Mouse (Mus musculus) cerebellum, postnatal 4 days (tissue): Measurements from ENCODE around the gene Calm1.
A peak's percentile ranks its signal among the peaks of the same experiment; 100 is the strongest.
"Not testable (repeated sequence)": the region's sequence is repeated elsewhere in the genome, so short reads cannot be mapped to it uniquely, and the experiment has no call there.

Experiments used
- DNase-seq, 2 experiments: peaks; one replicate each; pipeline ENCODE4 v3.0.0; 2022; ENCODE audit warnings: low spot score in 2 of 2, mixed read lengths in 1 of 2

Calm1 gene

DNA sequence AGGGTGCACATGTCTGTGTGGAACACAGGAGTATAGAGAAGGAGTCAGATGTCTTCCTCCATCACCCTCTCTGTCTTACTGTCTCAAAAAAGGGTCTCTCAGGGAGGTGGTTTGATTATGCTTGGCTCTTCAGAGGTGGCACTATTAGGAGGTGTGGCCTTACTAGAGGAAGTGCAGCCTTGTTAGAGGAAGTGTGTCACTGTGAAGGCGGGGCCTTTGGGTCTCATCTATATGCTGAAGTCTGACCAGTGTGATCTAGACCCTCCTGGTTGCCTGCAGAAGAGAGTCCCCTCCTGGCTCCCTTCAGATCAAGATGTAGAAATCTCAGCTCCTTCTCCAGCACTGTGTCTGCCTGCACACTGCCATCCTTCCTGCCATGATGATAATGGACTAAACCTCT lies 5.1 kb upstream of the Calm1 start:
- DNase-seq: no peak

DNA sequence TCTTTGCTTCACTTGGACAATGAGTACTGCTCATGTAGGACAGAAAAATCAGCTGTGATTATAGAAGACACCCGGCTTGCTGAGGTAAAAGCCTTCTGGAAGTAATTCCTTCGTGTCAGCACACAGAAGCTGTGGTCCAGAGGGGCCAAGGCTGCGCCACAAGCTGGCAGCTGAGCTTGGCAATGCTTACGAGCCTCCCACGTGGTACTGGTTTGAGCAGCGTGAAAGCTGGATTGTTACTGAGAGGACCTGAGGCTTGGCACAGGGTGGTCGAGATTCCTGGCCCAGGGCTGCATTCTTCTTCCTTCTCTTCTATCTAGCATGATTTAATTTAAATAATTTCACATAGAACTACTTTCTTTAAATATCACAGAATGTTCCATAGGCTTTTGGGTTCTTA lies 2.4 kb upstream of the Calm1 start:
- DNase-seq: no peak

DNA sequence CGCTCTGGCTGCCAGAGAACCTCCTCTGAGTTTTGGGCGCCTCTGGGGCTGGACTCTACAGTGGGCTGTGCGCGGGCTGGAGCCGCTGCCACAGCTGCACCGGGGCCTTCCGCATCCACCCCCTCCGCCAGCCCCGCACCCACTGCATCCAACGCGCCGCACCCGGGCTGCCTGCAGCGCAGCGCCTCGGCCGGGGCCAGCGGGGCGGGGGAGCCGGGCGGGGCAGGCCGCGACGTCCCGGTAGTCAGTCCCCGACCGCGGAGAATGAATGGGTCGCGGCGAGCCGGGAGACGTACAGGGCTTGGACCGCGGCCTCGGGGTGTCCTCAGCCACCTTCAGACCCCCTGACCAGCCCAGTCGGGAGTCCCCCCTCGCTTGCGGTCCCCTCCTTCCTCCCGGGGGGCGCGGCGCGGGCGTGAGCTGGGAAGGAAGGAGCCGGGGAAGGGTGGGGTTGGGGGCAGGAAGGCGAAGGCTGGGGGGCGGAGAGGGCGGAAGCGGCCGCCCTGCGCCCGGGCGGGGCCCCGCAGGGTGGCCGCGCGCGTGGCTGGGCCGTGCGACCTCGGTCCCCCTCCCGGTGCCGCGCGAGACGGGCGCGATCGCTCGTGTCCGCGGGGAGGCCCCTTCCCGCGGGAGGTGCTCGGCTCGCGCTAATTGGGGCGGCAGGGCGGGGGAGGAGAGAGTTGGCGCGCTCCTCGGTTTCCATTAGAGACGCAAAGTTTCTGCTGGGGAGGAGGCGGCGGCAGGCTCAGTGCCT lies 833 bp downstream of the Calm1 start:
- DNase-seq: peak; percentile 43 to 51

DNA sequence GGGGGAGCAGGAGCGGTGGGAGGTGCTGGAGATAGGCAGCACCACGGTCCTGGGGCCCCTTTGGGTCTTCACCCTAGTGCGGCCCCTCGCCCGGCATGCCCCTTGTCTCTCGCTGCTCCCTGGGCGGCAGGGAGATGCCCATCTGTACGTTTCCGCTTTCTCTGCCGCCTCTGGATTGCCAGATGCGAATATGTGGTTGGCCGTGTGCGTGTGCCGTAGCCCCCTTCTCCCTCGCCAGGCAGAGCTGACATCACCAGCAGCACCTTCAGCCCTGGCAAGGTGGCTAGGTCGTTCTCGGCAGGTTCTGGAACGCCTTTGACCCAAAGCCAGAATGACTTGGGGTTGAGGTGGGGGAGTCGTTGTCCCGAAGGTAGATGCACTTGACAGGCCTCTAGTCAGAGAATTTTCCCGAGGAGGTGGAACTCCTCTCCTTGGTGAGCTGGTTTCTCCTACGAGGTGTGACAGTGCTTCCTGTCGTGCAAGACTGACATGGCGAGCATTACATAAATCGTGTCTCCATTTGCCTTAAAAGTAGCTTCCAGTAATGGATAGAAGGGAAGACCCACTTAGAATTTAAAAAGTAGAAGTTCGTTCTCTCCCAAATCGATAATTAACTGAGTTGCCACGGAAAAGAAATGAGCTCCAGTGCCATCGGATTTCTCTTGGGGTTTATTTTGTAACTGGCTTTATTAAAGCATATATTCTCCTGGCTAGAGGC lies 1.6 kb downstream of the Calm1 start:
- peak in 1 of 2 experiments; percentile 23 for DNase-seq

DNA sequence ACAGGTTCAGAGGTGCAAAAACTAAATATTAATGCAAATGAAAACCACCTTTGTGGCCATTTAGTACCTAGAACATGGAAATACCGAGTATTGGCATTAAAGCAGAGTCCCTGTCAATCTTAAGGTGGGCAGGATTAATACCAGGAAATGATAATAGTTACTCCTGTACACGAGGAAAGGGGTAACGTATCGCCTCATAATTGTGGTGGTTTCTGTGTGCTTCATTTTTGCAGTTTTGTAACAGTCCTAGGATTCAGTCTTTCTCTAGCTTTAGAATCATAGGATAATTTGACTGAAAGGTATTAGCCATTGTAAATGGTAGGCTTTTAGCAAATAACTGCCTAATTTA lies 2.1 kb downstream of the Calm1 start:
- DNase-seq: no peak

DNA sequence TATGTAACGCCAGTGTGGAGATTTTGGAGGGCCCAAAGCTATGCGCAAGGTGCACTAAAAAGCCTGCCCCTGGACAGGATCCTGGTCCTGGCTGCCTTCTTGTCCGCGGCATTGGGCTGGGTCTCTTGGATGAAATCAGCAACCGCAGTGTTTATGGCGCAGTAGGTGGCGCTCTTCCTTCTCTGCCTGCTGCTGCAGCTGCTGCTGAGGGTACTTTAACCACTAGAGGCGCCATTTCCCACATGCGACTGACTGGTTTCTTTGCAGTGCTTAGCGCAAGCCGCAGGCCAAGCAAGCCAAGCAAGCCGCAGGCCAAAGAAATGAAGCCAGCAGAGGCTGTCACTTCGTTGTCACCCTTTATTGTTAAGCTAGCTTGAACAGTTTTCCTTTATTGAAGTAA lies 2.6 kb downstream of the Calm1 start:
- DNase-seq: peak; percentile 87 to 96

DNA sequence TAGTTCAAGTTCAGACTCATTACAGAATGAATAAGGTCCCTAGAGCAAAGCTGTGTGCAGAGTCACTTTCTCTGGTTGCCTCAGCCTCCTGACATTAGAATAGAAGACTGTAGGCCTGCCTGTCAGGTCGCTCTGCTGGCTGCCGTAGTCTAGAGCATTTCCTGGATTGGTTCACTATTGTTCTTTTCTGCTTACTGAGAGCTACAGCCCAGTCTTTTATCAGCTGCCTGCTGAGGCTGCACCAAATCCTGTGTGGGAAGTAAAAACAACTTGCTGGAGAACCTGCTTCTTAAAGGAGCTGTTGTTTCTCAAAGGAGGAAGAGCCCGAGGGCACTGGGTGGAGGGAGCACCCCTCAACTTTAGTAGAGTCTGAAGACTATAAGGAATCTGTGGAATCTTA lies 4.5 kb downstream of the Calm1 start:
- no peak for DNase-seq

DNA sequence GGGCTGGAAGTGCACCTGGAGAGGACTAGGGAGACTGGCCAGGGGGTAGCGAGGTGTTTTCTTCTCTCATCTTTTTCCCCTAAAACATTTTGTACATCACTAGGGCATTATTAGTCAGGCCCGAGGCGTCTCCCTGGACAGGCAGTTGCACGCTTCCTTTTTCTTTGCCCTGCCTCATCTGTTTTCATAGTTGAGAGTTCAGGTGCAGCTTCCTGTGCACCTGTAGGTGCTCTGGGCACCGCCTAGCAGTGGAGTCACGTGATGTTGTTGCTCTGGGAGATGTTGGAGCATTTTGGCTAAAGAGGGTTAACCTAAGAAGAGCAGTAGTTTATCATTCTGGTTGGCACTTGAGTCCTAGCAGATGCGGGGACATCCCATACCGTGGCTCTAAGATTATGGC lies 5.9 kb downstream of the Calm1 start:
- no peak for DNase-seq

DNA sequence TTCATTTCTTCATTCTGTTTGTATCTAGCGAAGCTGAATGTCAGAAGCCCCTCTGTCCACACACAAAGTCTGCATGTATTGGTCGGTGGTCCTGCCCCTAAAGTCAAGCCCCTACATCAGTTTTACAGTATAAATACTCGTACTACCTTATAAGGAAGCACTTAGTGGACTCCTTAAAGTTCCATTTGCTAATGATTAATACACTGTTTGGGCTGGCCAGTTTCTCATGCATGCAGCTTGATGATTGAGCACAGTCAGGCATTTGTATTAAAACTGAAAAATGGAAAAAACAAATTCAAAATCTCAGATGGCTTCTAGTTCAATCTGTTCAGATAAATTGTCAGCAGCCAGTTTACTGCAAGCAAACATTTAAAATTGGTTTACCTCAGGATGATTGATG lies 7.3 kb downstream of the Calm1 start:
- DNase-seq: no peak

DNA sequence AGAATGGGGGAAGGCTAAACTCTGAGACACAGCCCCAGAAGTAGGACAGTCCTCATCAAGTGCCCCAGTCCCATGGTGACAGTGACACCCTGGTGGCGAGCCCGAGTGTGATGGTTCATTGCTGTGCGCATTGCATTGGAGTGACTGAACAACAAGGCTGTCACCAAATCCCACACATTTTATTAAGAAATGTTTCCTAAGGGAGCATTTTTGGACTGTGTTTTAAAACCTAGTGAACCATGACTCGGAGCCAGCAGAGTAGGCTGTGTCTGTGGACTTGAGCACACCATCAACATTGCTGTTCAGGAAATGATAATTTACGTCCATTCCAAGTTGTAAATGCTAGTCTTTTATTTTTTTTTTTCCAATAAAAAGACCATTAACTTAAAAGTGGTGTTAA lies 7.7 kb downstream of the Calm1 start:
- DNase-seq: no peak

DNA sequence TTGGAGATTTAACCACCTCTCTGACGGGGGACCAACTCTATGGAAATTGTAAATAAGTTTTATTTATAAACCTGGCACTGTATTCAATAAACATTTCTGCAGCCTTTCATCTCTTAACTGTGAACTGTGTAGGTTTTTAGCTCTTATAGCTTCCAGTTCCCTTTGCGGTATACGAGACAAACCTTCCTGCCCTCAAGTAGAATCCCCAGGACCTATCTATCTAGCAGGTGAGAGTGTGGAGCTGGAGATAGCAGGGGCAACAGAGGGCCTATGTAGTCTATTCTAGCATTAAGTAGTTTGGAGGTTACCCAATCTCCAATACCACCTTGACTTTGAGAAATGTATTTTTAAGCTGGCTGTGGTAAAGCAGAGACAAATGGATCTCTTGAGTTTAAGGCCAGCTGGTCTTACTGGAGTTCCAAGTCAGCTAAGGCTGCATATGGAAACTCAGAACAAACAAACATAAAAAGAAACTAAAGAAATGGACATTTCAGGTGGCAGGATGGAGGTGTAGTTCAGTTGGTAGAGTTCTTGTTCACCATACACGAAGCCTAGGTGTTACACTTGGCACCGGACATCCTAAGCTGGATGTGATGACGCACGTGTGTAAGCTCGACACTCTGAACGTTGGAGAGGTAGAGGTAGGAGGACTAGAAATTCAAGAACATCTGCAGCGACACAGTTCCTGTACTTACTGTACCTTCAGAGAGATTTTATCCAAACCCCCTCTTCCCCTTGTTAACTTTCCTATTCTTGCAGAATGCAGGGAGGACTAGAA lies 10.7 kb downstream of the Calm1 start:
- DNase-seq: no peak

DNA sequence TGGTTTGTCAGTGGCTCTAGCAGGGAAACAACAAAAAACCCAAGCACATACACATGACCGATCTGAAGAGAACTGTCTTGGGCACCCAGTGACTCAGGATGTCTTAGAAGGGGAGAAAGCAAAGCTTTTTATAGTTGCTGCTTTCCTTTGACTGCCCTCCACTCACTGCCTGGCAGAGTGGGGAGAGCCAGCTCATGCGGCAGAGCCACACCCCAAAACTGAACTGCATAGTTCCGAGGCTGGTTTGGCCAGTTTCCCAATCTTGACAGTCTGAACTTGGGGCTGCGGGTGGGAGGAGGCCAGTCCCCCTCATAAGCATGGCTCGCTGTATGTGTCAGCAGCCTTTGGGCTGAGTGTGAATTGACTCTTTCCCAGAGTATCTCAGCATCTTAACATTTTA lies 11.7 kb downstream of the Calm1 start:
- DNase-seq: no peak

DNA sequence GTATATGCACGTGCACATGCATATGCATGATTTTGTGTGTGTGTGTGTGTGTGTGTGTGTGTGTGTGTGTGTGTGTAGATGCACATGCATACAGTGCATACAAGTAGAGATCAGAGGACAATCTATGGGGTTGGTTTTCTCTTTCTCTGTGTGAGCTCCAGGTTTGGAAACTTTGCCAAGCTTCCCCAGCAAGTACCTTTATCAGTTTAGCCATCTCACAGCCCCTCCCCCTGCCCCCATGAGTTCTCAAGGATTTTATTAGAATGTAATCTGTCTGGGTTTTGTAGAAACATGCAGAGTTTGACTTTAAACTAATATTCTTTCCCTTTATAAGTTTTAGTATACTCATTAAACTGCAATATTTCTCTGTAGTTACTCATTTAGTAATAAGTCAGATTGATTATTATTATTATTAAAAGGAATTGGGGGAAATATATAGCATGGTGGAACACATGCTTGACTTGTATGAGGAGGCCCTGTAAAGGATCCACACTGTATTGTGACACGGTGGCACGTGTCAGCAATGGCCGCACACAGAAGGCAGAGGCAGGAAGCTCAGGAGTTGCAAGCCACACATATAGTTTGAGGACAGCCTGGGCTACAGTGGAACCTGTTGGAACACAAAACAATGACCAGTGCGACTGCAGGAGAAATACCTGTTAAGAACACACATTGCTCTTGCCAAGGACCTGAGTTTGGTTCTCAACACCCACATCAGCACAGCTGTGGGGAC lies 12.4 kb downstream of the Calm1 start:
- DNase-seq: no peak

DNA sequence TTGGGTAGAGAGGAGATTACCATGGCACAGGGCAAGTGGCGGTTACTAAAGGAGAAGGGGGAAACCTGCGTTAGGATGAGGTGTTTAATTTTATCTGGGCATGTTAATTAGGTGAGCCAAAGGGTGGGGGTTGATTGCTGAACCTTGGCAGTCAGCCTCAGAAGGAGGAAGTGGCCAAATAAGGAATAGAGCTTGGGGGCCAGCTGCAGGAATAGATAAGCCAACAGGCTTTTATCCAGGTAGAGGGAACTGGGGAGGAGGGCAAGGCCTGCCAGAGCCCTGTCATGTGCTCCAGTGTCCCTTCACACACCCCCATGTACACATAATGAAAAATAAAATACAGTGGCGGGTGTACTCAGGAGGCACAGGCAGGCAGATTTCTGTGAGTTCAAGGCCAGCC lies 13.2 kb downstream of the Calm1 start:
- no peak for DNase-seq

DNA sequence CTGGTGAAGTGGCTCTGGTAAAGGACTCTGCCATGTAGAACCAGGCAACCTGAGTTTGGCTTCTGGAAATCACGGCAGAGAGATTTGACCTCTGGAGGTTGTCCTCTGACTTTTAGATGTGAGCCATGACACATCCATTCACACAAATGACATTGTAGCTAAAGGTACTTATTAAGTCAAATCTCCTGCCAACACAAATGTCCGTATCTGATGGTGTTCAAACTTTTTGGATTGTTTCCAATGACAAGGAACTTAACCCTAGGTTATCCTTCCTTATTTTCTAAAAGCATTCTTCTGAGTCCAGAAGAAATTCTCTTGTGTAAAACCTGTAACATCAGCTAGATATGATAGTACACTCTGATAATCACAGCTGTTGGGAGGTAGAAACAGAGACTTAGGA lies 13.9 kb downstream of the Calm1 start:
- DNase-seq: no peak

DNA sequence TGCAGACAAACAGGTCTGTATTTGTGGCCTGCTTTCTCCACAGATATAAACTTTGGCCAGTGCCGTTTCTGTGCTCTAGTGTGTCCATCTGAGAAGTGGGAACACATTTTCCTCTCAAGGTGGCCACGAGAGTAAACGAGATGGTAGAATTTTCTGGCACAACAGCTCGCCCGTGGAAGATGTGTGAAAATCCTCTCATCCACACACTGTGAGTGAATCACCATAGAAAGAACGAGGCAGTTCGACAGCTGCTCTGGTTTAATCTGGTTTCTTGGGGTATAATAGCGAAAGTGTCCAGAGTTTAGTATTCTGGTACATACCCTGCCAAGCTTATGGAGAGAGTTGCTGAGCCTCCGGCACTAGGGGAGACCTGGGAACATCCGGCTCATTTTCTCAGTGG lies 14.9 kb downstream of the Calm1 start:
- DNase-seq: no peak

DNA sequence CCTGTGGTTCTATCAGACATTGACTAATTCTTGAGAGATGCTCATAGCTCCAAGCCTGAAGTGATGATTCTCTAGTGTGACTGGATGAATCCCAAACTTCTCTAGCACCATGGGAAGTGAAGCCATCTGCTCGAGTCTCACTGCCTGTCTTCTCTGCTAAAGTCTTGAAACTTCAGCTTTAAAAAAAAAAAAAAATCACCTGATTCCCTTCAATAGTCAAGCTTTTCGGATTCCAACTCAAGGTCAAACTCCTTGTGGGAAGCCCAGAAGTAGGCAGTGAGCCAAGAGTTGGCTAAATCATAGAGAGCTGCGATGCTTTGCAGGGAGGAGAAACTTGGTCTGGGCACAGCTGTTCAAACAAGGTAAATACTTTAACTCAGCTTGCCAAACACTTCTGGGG lies 15.5 kb downstream of the Calm1 start:
- DNase-seq: no peak

DNA sequence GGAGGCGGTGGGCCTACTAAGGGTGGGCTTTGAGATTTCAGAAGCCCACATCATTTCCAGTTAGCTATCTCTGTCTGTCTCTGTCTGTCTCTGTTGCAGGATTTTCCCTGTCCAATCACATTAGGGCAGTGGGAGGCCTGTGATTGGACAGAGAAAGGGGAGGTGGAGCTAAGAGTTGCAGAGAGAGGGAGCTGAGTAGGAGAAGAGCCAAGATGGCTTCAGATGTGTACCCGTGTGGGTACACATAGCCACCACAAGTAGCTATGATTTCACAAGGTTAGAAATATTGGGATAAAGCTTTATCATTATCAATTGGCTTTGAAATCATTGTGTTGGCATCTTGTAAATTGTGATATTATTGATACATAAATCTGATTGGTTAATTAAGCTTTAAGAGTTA lies 17.9 kb downstream of the Calm1 start:
- DNase-seq: not testable (repeated sequence)

DNA sequence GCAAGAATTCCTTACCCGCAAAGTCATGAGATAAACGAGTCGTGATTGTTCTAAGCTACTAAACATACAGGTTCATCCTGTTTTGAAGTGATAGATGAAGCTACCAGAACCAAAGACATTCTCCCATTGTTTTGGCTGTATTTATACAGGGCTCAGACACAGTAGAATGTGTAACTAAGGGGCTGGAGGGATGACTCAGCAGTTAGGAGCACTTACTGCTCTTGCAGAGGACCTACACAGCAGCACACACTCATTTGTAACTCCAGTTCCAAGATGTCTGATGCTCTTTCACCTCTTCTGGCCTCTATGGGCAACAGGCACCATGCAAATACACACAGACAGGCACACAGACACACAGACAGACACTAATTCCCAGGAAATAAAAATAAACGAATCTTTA lies 20.8 kb downstream of the Calm1 start:
- no peak for DNase-seq

DNA sequence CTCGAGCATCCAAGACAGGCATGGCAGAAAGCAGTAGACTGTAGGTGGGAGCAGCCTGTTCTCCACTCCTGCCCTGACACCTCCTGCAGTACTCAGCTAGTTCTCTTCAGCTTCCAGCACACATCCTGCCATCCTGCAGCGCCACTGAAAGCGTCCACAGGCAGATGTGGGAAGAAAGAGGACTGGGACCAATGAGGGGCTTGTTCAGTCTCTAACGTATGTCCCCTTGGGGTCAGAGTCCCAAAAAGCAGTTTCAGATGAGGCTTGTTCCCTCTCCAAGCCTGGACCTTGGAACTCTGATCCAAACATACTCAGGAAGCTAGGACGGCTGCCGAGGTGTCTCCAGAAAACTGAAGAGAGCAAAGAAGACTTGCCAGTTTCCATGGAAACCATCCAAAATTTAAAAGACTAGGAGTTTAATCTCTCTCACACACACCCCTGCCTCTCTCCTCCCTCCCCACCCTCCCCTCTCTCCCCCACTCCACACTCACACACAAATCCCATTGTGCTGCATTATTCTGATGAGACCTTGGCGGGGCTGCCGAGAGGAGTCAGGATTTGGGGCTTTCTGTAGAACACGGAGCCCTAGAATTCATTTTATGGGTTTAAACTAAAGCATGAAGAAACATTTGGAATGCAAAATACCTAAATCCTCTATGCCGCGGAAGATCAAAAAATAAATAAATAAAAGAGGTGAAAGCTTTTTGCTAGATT lies 22.5 kb downstream of the Calm1 start:
- no peak for DNase-seq

DNA sequence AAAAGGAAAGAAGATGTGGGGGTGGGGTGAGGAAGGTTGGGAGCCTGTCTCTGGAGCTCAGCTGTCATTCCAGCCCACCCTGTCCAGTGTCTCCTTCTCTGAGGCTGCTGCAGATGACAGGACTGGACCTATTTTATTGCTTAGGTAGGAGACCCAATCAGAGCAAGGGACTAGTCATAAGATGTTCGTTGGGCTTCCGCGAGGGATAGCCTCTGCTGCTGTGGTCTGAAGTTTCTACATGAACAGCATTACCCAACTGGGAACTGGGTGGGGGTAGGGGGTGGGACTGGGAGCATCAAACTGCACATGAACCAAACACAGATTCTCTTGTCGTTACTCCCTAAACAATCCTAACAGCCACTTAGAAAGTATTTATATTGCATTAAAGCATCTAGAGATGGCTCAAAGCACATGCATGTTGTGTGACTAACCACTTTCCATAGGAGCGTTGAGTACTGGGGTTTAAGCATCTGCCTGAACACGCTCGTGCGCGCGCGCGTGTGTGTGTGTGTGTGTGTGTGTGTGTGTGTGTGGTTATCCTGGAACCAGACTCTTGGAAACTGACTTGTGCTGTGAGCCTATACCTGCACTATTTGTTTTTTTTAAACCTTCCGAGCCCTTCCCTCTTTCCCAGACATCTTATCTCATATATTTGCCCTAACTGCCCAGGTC lies 23.2 kb downstream of the Calm1 start:
- DNase-seq: no peak
